Mouse (Mus musculus): ENCODE measurements at regions not wholly inside any gene's neighbourhood (a gene's known extent, or its start where the extent isn't known, plus 50 kb on each side); places are given as distances from the start of the nearest gene placed in this dataset.
"Not testable (repeated sequence)": the region's sequence is repeated elsewhere in the genome, so short reads cannot be mapped to it uniquely, and the experiment has no call there.

GRCm38 (mm10) chrX:105655591-105655990 lies 108.5 kb upstream of the Fgf16 start:
- DNase-seq (ENCODE audit: low read depth) = not testable (repeated sequence)

- no peak for DNase-seq (ENCODE audit: low read depth)
Observed at GRCm38 (mm10) chrX:105670531-105670930, 93.5 kb upstream of the Fgf16 start.

- no peak for DNase-seq (ENCODE audit: low read depth)
Observed at GRCm38 (mm10) chrX:105671247-105671646, 92.8 kb upstream of the Fgf16 start.

GRCm38 (mm10) chrX:105674860-105675259 lies 89.2 kb upstream of the Fgf16 start:
- no peak for DNase-seq (ENCODE audit: low read depth)

- DNase-seq (ENCODE audit: low read depth) = no peak
Observed at GRCm38 (mm10) chrX:105683678-105684077, 80.4 kb upstream of the Fgf16 start.

GRCm38 (mm10) chrX:105684433-105684832 lies 79.6 kb upstream of the Fgf16 start:
- DNase-seq (ENCODE audit: low read depth) = peak; percentile 9

GRCm38 (mm10) chrX:105710676-105711241 lies 53.3 kb upstream of the Fgf16 start:
- DNase-seq (ENCODE audit: low read depth) = peak; percentile 1
